Mouse (Mus musculus): ENCODE results near the gene Tpst2. TPM values are rescaled to one million over a fixed set of nuclear protein-coding genes. Genes with fewer than 3 reads are reported as not detected.

The Tpst2 gene
- polyA plus RNA-seq, 1 experiment from 2014 or later = 43.1 TPM

GRCm38 (mm10) chr5:112259862-112260650 is 16.4 kb upstream of the Tpst2 start:
- H3K9me3 ChIP-seq = no peaks in the 10 kb centered on the region
- no peak for ATAC-seq
- no peaks in the 10 kb centered on the region for H3K4me1 ChIP-seq (replicated peaks)
- no peak overlapping the region for H3K27ac ChIP-seq
- H3K4me3 ChIP-seq (replicated peaks) = no peak overlapping the region
- WGBS = 88% methylated on average over 16 of the region's 16 CpGs
- H3K4me2 ChIP-seq (replicated peaks) = no peak overlapping the region
- no peaks in the 10 kb centered on the region for H3K27me3 ChIP-seq (replicated peaks)
- H3K36me3 ChIP-seq = no peaks in the 10 kb centered on the region
- H3K9ac ChIP-seq = no peak overlapping the region

GRCm38 (mm10) chr5:112260818-112261217 is 15.7 kb upstream of the Tpst2 start:
- Histone ChIP-seq H3K4me2 (replicated peaks) (no peak overlapping the region), H3K27me3 (replicated peaks) (no peaks in the 10 kb centered on the region), H3K9ac (no peak overlapping the region), H3K27ac (no peak overlapping the region), H3K4me3 (replicated peaks) (no peak overlapping the region), H3K4me1 (replicated peaks) (0 out of 2 replicates have a peak, but pooled peaks cover 4% of the 10 kb centered on the region), H3K9me3 (no peaks in the 10 kb centered on the region), H3K36me3 (no peaks in the 10 kb centered on the region)
- no peak for ATAC-seq
- 73% methylated on average over 3 of the region's 3 CpGs for WGBS

GRCm38 (mm10) chr5:112264099-112264498 is 12.4 kb upstream of the Tpst2 start:
- Histone ChIP-seq H3K27ac (no peak overlapping the region), H3K27me3 (replicated peaks) (peaks cover 8% of the 10 kb centered on the region; the same call in 1 of the 2 replicates), H3K9ac (no peak overlapping the region), H3K4me3 (replicated peaks) (no peak overlapping the region), H3K9me3 (no peaks in the 10 kb centered on the region), H3K4me1 (replicated peaks) (0 out of 2 replicates have a peak, but pooled peaks cover 5% of the 10 kb centered on the region), H3K36me3 (no peaks in the 10 kb centered on the region), H3K4me2 (replicated peaks) (no peak overlapping the region)
- 85% methylated on average over 7 of the region's 7 CpGs for WGBS
- no peak for ATAC-seq

DNA sequence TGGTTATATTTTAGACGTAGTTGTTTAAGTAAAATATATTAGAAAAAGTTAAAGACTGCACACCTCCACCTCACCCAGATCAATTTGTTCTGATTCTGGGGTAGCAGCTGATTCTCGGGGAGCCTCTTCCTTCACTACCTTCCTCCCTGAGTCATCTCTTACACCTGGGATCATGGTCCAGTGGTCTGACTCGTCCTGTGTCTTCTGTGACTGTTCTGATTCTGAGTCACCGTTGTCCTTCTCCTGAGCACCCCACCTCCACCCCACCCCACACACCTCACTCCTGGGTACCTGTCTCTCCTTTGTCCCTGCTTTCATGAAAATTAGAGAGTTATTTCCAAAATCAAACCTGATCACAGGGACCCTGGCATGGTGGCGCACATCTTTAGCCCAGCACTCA is 11.4 kb upstream of the Tpst2 start:
- H3K4me2 ChIP-seq (replicated peaks) = no peak overlapping the region
- H3K9me3 ChIP-seq = no peaks in the 10 kb centered on the region
- no peaks in the 10 kb centered on the region for H3K36me3 ChIP-seq
- no peak overlapping the region for H3K4me3 ChIP-seq (replicated peaks)
- WGBS = 81% methylated on average over 5 of the region's 5 CpGs
- ATAC-seq = no peak
- no peak overlapping the region for H3K27ac ChIP-seq
- H3K9ac ChIP-seq = no peak overlapping the region
- 0 out of 2 replicates have a peak, but pooled peaks cover 5% of the 10 kb centered on the region for H3K4me1 ChIP-seq (replicated peaks)
- H3K27me3 ChIP-seq (replicated peaks) = peaks cover 13% of the 10 kb centered on the region; the same call in 1 of the 2 replicates

- 0 out of 2 replicates have a peak, but pooled peaks cover 5% of the 10 kb centered on the region for H3K4me1 ChIP-seq (replicated peaks)
- H3K36me3 ChIP-seq = no peaks in the 10 kb centered on the region
- no peaks in the 10 kb centered on the region for H3K9me3 ChIP-seq
- peaks cover 13% of the 10 kb centered on the region; the same call in 1 of the 2 replicates for H3K27me3 ChIP-seq (replicated peaks)
- H3K4me2 ChIP-seq (replicated peaks) = peak overlapping the region; percentile 35
- WGBS = 5% methylated on average over 10 of the region's 10 CpGs
- H3K9ac ChIP-seq = no peak overlapping the region
- H3K27ac ChIP-seq = no peak overlapping the region
- peak; percentile 76 for ATAC-seq
- no peak overlapping the region for H3K4me3 ChIP-seq (replicated peaks)
Measured at GRCm38 (mm10) chr5:112265515-112265914, 11.0 kb upstream of the Tpst2 start.

- WGBS = 53% methylated on average over 9 of the region's 9 CpGs
- Histone ChIP-seq H3K4me1 (replicated peaks) (0 out of 2 replicates have a peak, but pooled peaks cover 5% of the 10 kb centered on the region), H3K36me3 (no peaks in the 10 kb centered on the region), H3K9me3 (no peaks in the 10 kb centered on the region), H3K27me3 (replicated peaks) (peaks cover 13% of the 10 kb centered on the region; the same call in 1 of the 2 replicates), H3K27ac (no peak overlapping the region), H3K4me2 (replicated peaks) (peak overlapping the region; percentile 35), H3K9ac (no peak overlapping the region), H3K4me3 (replicated peaks) (no peak overlapping the region)
- peak; percentile 37 for ATAC-seq
Measured at GRCm38 (mm10) chr5:112266011-112266777, 10.3 kb upstream of the Tpst2 start.

DNA sequence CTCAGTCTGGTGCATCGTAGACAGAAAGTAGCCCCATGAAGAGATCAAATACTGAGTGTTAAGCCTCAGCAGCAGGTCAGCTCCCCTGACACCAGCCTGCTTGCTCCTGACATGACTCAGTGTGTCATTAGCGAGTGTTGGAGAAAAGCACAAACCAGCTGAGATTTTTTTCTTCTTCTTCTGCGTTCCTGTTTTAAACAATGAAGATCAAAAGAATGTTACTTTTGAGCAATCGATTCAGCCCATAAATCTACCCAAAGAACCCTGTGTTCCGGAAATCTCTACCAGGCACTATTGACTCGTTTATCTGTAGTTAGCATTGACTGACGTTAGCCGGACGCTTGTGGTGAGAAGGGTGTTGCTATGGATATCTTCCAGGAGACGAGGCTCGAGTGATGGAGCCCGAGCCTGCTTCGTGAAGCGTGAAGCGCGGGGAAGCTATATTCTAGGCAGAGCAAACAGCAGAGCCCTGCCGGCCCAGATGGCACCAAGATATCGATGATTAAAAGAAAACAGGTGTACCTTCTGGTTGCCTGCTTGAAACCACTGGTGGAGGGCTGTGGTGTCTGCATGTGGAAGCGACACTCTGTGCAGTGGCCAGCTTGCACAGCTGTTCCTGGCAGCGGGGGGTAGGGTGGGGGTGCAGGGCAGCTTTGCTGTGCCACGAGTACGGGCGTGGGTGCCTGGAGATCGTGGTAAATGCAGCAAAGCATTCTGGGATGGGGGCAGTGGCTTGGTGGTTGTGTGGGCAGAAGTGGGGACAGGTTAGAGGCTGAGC is 5.5 kb upstream of the Tpst2 start:
- Histone ChIP-seq H3K9me3 (no peaks in the 10 kb centered on the region), H3K9ac (no peak overlapping the region), H3K27me3 (replicated peaks) (peaks cover 15% of the 10 kb centered on the region; the same call in 1 of the 2 replicates), H3K4me1 (replicated peaks) (no peaks in the 10 kb centered on the region), H3K4me2 (replicated peaks) (no peak overlapping the region), H3K36me3 (no peaks in the 10 kb centered on the region), H3K4me3 (replicated peaks) (no peak overlapping the region), H3K27ac (no peak overlapping the region)
- ATAC-seq = no peak
- WGBS = 47% methylated on average over 24 of the region's 24 CpGs

DNA sequence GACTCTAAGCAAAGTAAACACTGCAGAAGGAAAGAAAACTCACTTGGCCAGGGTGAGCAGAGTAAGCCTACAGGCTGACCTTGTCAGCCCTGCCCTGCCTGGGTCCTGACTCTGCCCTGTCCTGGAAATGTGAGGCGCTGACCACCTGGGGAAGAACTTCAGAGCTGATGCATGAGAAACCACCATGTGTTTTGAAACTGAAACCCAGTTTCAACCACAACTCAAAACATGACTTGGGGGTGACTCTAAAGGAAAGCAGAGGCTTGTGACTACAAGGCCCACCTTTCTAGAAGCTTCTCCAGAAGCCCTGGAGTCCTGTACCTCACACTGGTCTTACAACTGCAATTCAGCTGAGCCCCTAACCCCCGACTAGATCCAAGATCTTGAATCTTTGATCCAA is 3.6 kb upstream of the Tpst2 start:
- ATAC-seq = no peak
- Histone ChIP-seq H3K4me3 (replicated peaks) (no peak overlapping the region), H3K27me3 (replicated peaks) (peaks cover 15% of the 10 kb centered on the region; the same call in 1 of the 2 replicates), H3K27ac (no peak overlapping the region), H3K9me3 (no peaks in the 10 kb centered on the region), H3K4me1 (replicated peaks) (no peaks in the 10 kb centered on the region), H3K4me2 (replicated peaks) (no peak overlapping the region), H3K9ac (no peak overlapping the region), H3K36me3 (no peaks in the 10 kb centered on the region)
- 63% methylated on average over 2 of the region's 2 CpGs for WGBS

GRCm38 (mm10) chr5:112273746-112274463 is 2.6 kb upstream of the Tpst2 start:
- Histone ChIP-seq H3K9ac (no peak overlapping the region), H3K9me3 (no peaks in the 10 kb centered on the region), H3K36me3 (no peaks in the 10 kb centered on the region), H3K4me1 (replicated peaks) (peaks cover 8% of the 10 kb centered on the region; the same call in 1 of the 2 replicates), H3K4me3 (replicated peaks) (no peak overlapping the region), H3K27me3 (replicated peaks) (peaks cover 9% of the 10 kb centered on the region; the same call in 1 of the 2 replicates), H3K27ac (no peak overlapping the region), H3K4me2 (replicated peaks) (no peak overlapping the region)
- WGBS = 42% methylated on average over 2 of the region's 2 CpGs
- ATAC-seq = no peak

- no peaks in the 10 kb centered on the region for H3K9me3 ChIP-seq
- H3K4me2 ChIP-seq (replicated peaks) = peak overlapping the region; percentile 84
- no peak overlapping the region for H3K27ac ChIP-seq
- H3K36me3 ChIP-seq = no peaks in the 10 kb centered on the region
- 42% methylated on average over 4 of the region's 4 CpGs for WGBS
- 0 out of 2 replicates have a peak, but pooled peaks cover 2% of the 10 kb centered on the region for H3K27me3 ChIP-seq (replicated peaks)
- peak overlapping the region; percentile 78 for H3K4me3 ChIP-seq (replicated peaks)
- ATAC-seq = no peak
- no peak overlapping the region for H3K9ac ChIP-seq
- peaks cover 16% of the 10 kb centered on the region for H3K4me1 ChIP-seq (replicated peaks)
Measured at GRCm38 (mm10) chr5:112275021-112275804, 1.3 kb upstream of the Tpst2 start.

DNA sequence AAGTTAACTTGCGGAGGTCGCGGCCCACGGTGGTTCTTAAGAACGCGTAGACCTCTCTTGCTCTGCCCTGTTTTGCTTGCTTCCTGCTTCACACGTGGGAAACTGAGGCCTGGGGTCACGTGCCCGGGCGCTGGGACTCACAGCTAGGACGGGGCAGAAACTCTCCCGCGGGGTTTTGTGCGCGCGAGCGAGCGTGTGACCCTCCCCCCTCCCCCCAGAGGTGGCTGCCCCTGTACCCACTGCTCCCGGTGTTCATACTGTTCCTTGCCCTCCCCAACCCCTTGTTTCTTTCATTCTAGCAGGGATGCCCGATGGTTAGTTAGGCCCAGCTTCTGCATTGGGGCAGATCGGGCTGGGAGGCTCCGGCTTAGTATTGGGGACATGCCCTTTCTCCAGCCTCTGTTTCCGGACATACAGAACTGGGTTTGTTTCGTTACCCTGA is 437 bp downstream of the Tpst2 start:
- Histone ChIP-seq H3K4me3 (replicated peaks) (peak overlapping the region; percentile 78), H3K27ac (peak overlapping the region; percentile 62), H3K4me1 (replicated peaks) (peaks cover 22% of the 10 kb centered on the region), H3K9me3 (no peaks in the 10 kb centered on the region), H3K27me3 (replicated peaks) (0 out of 2 replicates have a peak, but pooled peaks cover 2% of the 10 kb centered on the region), H3K36me3 (no peaks in the 10 kb centered on the region), H3K9ac (peak overlapping the region; percentile 81), H3K4me2 (replicated peaks) (peak overlapping the region; percentile 76)
- no peak; the same call in 1 of the 2 replicates for ATAC-seq
- 1% methylated on average over 24 of the region's 24 CpGs for WGBS

Measured in intestine, embryonic 15.5 days (tissue).